ENCODE assay signal across 18 mouse cellular contexts in genomic region chr16:43590704-43591493, GRCm38 (mm10).
DNase-seq lines count a peak whose midpoint lies in the region; ATAC-seq and TF ChIP-seq lines count a peak whose summit lies in the region.
"Had no signal": no experiment of that assay in that cellular context is flagged by ENCODE, and none has a peak within 500 bp of the region (broad histone marks: within the 10 kb centered on the region; RNA-seq: fewer than 3 reads in every experiment).

No protein-coding gene starts in this region.

- ATAC-seq in lung, embryonic 16.5 days (ENCODE audit: low read depth), result peak; percentile 52
- ATAC-seq: hindbrain, postnatal 0 days; liver, postnatal 0 days had no signal

- no peaks in the 10 kb centered on the region for H3K79me2 ChIP-seq in myocyte (ENCODE audit: control insufficient read depth, insufficient read depth)

- H3K36me3 ChIP-seq in lung, embryonic 16.5 days (ENCODE audit: control insufficient read depth, insufficient read depth, low read length), result no peaks in the 10 kb centered on the region
- H3K36me3 ChIP-seq in myocyte (ENCODE audit: control insufficient read depth, insufficient read depth), result peaks cover 4% of the 10 kb centered on the region
- H3K36me3 ChIP-seq: limb, embryonic 15.5 days; stomach, embryonic 15.5 days had no signal

- no peaks in the 10 kb centered on the region for H3K9me3 ChIP-seq in lung, embryonic 16.5 days (ENCODE audit: control insufficient read depth, low read length)
- H3K9me3 ChIP-seq: limb, embryonic 15.5 days; stomach, embryonic 15.5 days had no signal

- H3K27me3 ChIP-seq in lung, embryonic 16.5 days (ENCODE audit: control insufficient read depth, insufficient read depth, low read depth, low read length), result no peaks in the 10 kb centered on the region
- no peaks in the 10 kb centered on the region for H3K27me3 ChIP-seq in myocyte (ENCODE audit: control insufficient read depth, insufficient read depth, insufficient read length)
- H3K27me3 ChIP-seq: limb, embryonic 15.5 days; stomach, embryonic 15.5 days had no signal

- H3ac ChIP-seq in myocyte (ENCODE audit: control insufficient read depth, insufficient read length), result no peak overlapping the region

- TF ChIP-seq POLR2A in myocyte (IDR thresholded peaks at IDR 0.05; ENCODE audit: insufficient read length, low read depth), result no peak

- peaks cover 2% of the 10 kb centered on the region; the same call in 1 of the 2 replicates for H3K4me1 ChIP-seq in lung, embryonic 16.5 days (replicated peaks; ENCODE audit: control insufficient read depth, insufficient read depth, low read length)
- H3K4me1 ChIP-seq: limb, embryonic 15.5 days had no signal

- WGBS in lung, embryonic 16.5 days, result 67% methylated on average over 7 of the region's 7 CpGs

- no peak overlapping the region for H3K9ac ChIP-seq in lung, embryonic 16.5 days (ENCODE audit: low read length)
- H3K9ac ChIP-seq: limb, embryonic 15.5 days; liver, postnatal 0 days; stomach, embryonic 15.5 days had no signal

- no peak overlapping the region for H3K4me3 ChIP-seq in lung, embryonic 16.5 days (ENCODE audit: low read length)
- H3K4me3 ChIP-seq in myocyte, result no peak overlapping the region
- H3K4me3 ChIP-seq: limb, embryonic 15.5 days; stomach, embryonic 15.5 days had no signal

- H3K27ac ChIP-seq in lung, embryonic 16.5 days (ENCODE audit: low read length), result no peak overlapping the region
- H3K27ac ChIP-seq: hindbrain, postnatal 0 days; limb, embryonic 15.5 days; stomach, embryonic 15.5 days had no signal

- peak; percentile 40 for DNase-seq in adrenal gland, postnatal 14 days
- no peak for DNase-seq in adrenal gland, postnatal 36 days
- DNase-seq in heart, adult 11 months, result peak; percentile 96
- DNase-seq in heart, postnatal 4 days, result no peak
- no peak for DNase-seq in lung, adult 18-20 months
- DNase-seq in yolk sac, embryonic 10.5 days (ENCODE audit: low spot score), result no peak
- DNase-seq: cerebellum, postnatal 10 days; kidney, adult 18-20 months; kidney, postnatal 25 days; liver, postnatal 0 days; right cerebral cortex, adult 18-20 months; spleen, adult 18-20 months; thymus, postnatal 4 days had no signal

- no peak overlapping the region for H3K4me2 ChIP-seq in lung, embryonic 16.5 days (ENCODE audit: low read depth, low read length)
- H3K4me2 ChIP-seq in myocyte (ENCODE audit: low read depth), result peak overlapping the region; percentile 38
- H3K4me2 ChIP-seq: limb, embryonic 15.5 days; stomach, embryonic 15.5 days had no signal

TF ChIP-seq in myocyte, 11 proteins besides CTCF, POLR2A, EP300 and RAD21:
- TF ChIP-seq MYOD1 (IDR thresholded peaks at IDR 0.05; ENCODE audit: control insufficient read depth in 1 of 3, insufficient read length in 2 of 3, low read depth in 2 of 3) (no peak), TCF3 (IDR thresholded peaks at IDR 0.05; ENCODE audit: insufficient read length, low read depth) (no peak), SRF (IDR thresholded peaks at IDR 0.05; ENCODE audit: control insufficient read depth, insufficient read length, low read depth) (no peak), REST (IDR thresholded peaks at IDR 0.05; ENCODE audit: insufficient read depth, insufficient read length) (no peak), TCF12 (IDR thresholded peaks at IDR 0.05; ENCODE audit: insufficient read depth, poor library complexity, severe bottlenecking) (no peak), MYOG (IDR thresholded peaks at IDR 0.05; ENCODE audit: control insufficient read depth in 1 of 3, insufficient read depth in 1 of 3, insufficient read length in 2 of 3, low read depth in 2 of 3) (no peak), POLR2AphosphoS2 (IDR thresholded peaks at IDR 0.05; ENCODE audit: insufficient read length, low read depth) (no peak), USF1 (IDR thresholded peaks at IDR 0.05; ENCODE audit: low read depth) (no peak), MAX (IDR thresholded peaks at IDR 0.05; ENCODE audit: low read depth) (no peak), CEBPB (IDR thresholded peaks at IDR 0.05; ENCODE audit: insufficient read depth, poor library complexity, severe bottlenecking) (no peak), E2F4 (IDR thresholded peaks at IDR 0.05; ENCODE audit: insufficient read depth) (no peak)

Comparison
In these comparisons a context has a peak if more than half of its experiments do, and no peak if none do; other contexts are left out.
1. DNase-seq: peak in adrenal gland, postnatal 14 days (single experiment) and heart, adult 11 months (single experiment); none in adrenal gland, postnatal 36 days (0 of 2), heart, postnatal 4 days (single experiment), lung, adult 18-20 months (0 of 2) and yolk sac, embryonic 10.5 days (single experiment).